Mouse (Mus musculus) embryonic facial prominence, embryonic 13.5 days (tissue): ENCODE results near the gene Vmn2r83. TPM values are rescaled to one million over a fixed set of nuclear protein-coding genes. Genes with fewer than 3 reads are reported as not detected.

Experiments
- ATAC-seq: fragments of 200-750 bp; cut with Nextera tagmentation; 2 replicates; pipeline ENCODE4 v1.8.0; 2017; ENCODE audit warnings: low read depth; ENCODE audit not compliant: insufficient number of reproducible peaks, insufficient read depth, low FRiP score, low TSS enrichment
- H3K27ac ChIP-seq: fragments of 300-500 bp; sonication (generic); 2 replicates; pipeline ENCODE4 v1.5.1; 2015; ENCODE audit warnings: moderate library complexity, mild to moderate bottlenecking, inconsistent platforms
- H3K27me3 ChIP-seq: fragments of 300-500 bp; sonication (generic); 2 replicates; pipeline ENCODE4 v1.6.1; 2015; ENCODE audit warnings: mild to moderate bottlenecking, inconsistent platforms
- H3K36me3 ChIP-seq: fragments of 300-500 bp; sonication (generic); 2 replicates; pipeline ENCODE4 v1.6.1; 2015; ENCODE audit warnings: mild to moderate bottlenecking, inconsistent platforms
- H3K4me1 ChIP-seq: fragments of 300-500 bp; sonication (generic); 2 replicates; pipeline ENCODE4 v1.6.1; 2015; ENCODE audit warnings: inconsistent platforms
- H3K4me2 ChIP-seq: fragments of 300-500 bp; sonication (generic); 2 replicates; pipeline ENCODE4 v1.6.1; 2015; ENCODE audit warnings: moderate library complexity, mild to moderate bottlenecking, inconsistent platforms
- H3K4me3 ChIP-seq: fragments of 300-500 bp; sonication (generic); 2 replicates; pipeline ENCODE4 v1.5.1; 2015; ENCODE audit warnings: mild to moderate bottlenecking, inconsistent platforms
- H3K9ac ChIP-seq: fragments of 300-500 bp; sonication (generic); 2 replicates; pipeline ENCODE4 v1.6.1; 2015; ENCODE audit warnings: mild to moderate bottlenecking, inconsistent platforms
- H3K9me3 ChIP-seq: fragments of 300-500 bp; sonication (generic); 2 replicates; pipeline ENCODE4 v1.6.1; 2016; ENCODE audit warnings: inconsistent platforms
- WGBS: fragments of 180-500 bp; shearing (Covaris S2); methylation state at CpG from one replicate; pipeline ENCODE4 v1.1.7; 2015; ENCODE audit warnings: mixed read lengths; 5-methylcytosine and 5-hydroxymethylcytosine counted together
- polyA plus RNA-seq: library from polyadenylated mRNA; unstranded; fragments of >200 nt; fragmentation: Nextera tagmentation; extraction: Ambion mirVana; gene quantifications from 2 replicates; pipeline ENCODE4 v1.2.1, GENCODE M21; 2015

The Vmn2r83 gene
- polyA plus RNA-seq, 1 experiment from 2014 or later: not detected

DNA sequence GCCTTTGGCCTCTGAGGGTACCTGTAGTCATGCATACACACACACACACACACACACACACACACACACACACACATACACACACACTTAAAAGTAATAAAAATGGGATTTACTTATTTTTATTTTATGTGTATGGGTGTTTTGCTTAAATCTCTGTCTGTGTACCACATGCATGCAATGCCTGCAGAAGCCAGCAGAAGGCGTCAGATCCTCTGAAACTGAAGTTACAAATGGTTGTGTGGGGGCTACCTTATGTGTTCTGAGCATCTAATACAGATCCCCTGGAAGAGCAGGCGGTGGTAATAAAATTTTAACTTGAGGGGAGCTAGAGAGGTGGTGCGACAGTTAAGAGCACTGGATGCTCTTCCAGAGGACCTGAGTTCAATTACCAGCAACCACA is 59.5 kb downstream of the Vmn2r83 start:
- no peak overlapping the region for H3K4me3 ChIP-seq
- H3K9ac ChIP-seq: no peak overlapping the region
- H3K27me3 ChIP-seq: no peaks in the 10 kb centered on the region
- 72% methylated on average over 3 of the region's 3 CpGs for WGBS
- H3K4me2 ChIP-seq: no peak overlapping the region
- ATAC-seq: no peak
- peaks cover 7% of the 10 kb centered on the region for H3K4me1 ChIP-seq
- no peaks in the 10 kb centered on the region for H3K9me3 ChIP-seq
- no peak overlapping the region for H3K27ac ChIP-seq
- peaks cover 26% of the 10 kb centered on the region; the same call in 1 of the 2 replicates for H3K36me3 ChIP-seq

DNA sequence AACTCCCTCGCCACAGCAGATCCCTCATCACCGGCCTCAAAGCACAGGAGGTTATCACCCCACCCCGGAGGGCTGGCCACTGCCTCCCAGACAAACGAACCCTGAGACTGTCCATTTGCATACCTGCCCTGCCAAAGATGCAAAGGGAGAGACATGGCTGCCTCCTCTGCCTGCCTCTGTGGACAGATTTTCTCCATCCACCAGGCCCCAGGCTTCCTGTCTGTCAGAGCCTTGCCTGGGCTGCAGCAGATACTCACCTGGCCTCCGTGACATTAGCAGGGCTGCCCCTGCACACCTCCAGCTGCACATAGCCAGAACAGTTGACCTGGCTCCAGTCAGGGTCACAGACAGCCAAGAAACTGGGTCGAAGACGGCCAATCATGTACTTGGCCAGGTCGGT is 61.7 kb downstream of the Vmn2r83 start:
- H3K27me3 ChIP-seq: 0 out of 2 replicates have a peak, but pooled peaks cover 7% of the 10 kb centered on the region
- no peak overlapping the region for H3K4me2 ChIP-seq
- no peak overlapping the region for H3K4me3 ChIP-seq
- no peaks in the 10 kb centered on the region for H3K9me3 ChIP-seq
- H3K4me1 ChIP-seq: peaks cover 15% of the 10 kb centered on the region
- WGBS: 82% methylated on average over 8 of the region's 8 CpGs
- no peak for ATAC-seq
- no peak overlapping the region for H3K27ac ChIP-seq
- no peak overlapping the region for H3K9ac ChIP-seq
- peaks cover 26% of the 10 kb centered on the region; the same call in 1 of the 2 replicates for H3K36me3 ChIP-seq

DNA sequence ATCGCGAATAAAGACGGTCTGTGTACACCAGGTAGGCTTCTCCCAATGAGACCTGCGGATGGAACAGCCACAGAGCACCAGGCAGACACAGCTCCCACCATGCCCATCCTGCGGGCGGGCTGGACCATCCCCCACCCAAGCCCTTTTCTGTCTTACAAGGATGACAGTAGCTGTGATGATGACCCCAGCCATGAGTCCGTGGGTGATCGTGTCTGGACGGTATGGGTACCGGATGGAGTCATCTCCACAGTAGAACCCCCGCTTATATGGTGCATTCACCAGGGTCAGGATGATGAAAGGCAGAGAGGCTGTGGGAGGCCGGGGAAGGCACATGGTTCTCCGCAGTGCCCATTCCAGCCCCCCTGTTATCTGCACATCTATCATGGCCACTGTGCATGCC is 62.2 kb downstream of the Vmn2r83 start:
- Histone ChIP-seq H3K4me3 (no peak overlapping the region), H3K4me2 (no peak overlapping the region), H3K27ac (no peak overlapping the region), H3K4me1 (peaks cover 15% of the 10 kb centered on the region), H3K9ac (no peak overlapping the region), H3K9me3 (no peaks in the 10 kb centered on the region), H3K27me3 (0 out of 2 replicates have a peak, but pooled peaks cover 7% of the 10 kb centered on the region), H3K36me3 (peaks cover 22% of the 10 kb centered on the region; the same call in 1 of the 2 replicates)
- 93% methylated on average over 13 of the region's 13 CpGs for WGBS
- ATAC-seq: no peak

DNA sequence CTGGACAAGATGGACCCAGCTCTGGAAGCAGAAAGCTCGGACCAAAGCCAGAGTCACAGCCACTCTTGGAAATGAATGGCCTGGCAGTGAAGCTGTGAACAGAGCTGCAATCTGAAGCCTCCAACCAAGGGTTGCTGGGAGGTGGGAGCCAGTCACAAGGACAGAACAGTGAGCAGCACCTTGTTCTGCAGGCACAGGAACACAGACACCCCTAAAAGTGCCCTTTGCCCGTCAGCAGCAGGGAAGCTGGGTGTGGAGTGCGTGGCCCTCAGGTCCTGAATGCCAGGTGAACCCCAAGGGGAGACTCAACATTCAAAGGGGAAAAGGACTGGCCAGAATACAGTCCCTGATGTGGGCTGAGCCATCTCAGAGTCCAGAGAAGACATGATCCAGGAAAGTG is 63.1 kb downstream of the Vmn2r83 start:
- H3K4me3 ChIP-seq: no peak overlapping the region
- H3K27ac ChIP-seq: no peak overlapping the region
- H3K4me2 ChIP-seq: no peak overlapping the region
- WGBS: 80% methylated on average over 3 of the region's 3 CpGs
- 0 out of 2 replicates have a peak, but pooled peaks cover 7% of the 10 kb centered on the region for H3K27me3 ChIP-seq
- H3K4me1 ChIP-seq: peaks cover 15% of the 10 kb centered on the region
- no peaks in the 10 kb centered on the region for H3K9me3 ChIP-seq
- ATAC-seq: no peak
- H3K9ac ChIP-seq: no peak overlapping the region
- H3K36me3 ChIP-seq: peaks cover 21% of the 10 kb centered on the region; the same call in 1 of the 2 replicates

DNA sequence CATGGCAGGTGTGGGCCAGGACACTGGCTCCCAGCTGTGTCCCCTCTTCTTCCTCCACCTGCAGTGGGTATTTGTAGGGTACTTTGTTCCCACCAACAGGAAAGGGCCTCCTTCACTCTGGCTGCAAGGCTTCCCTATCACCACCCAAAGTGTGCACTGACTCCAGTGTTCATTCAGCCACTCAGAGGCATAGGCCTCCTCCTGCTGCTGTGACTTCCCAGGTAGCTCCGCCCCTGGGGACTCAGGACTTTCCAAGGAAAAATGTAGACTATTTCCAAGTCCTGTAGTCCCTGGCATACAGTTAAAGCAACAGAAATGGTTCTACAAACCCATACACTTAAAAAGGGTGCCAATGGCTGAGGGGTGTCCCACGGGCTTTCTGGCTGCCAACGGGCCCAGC is 64.1 kb downstream of the Vmn2r83 start:
- H3K4me2 ChIP-seq: peak overlapping the region; percentile 95
- WGBS: 24% methylated on average over 3 of the region's 3 CpGs
- peaks cover 15% of the 10 kb centered on the region for H3K4me1 ChIP-seq
- H3K27me3 ChIP-seq: 0 out of 2 replicates have a peak, but pooled peaks cover 7% of the 10 kb centered on the region
- peaks cover 13% of the 10 kb centered on the region; the same call in 1 of the 2 replicates for H3K36me3 ChIP-seq
- peak overlapping the region; percentile 68 for H3K4me3 ChIP-seq
- no peak overlapping the region for H3K27ac ChIP-seq
- no peaks in the 10 kb centered on the region for H3K9me3 ChIP-seq
- peak overlapping the region; percentile 79 for H3K9ac ChIP-seq
- no peak for ATAC-seq

DNA sequence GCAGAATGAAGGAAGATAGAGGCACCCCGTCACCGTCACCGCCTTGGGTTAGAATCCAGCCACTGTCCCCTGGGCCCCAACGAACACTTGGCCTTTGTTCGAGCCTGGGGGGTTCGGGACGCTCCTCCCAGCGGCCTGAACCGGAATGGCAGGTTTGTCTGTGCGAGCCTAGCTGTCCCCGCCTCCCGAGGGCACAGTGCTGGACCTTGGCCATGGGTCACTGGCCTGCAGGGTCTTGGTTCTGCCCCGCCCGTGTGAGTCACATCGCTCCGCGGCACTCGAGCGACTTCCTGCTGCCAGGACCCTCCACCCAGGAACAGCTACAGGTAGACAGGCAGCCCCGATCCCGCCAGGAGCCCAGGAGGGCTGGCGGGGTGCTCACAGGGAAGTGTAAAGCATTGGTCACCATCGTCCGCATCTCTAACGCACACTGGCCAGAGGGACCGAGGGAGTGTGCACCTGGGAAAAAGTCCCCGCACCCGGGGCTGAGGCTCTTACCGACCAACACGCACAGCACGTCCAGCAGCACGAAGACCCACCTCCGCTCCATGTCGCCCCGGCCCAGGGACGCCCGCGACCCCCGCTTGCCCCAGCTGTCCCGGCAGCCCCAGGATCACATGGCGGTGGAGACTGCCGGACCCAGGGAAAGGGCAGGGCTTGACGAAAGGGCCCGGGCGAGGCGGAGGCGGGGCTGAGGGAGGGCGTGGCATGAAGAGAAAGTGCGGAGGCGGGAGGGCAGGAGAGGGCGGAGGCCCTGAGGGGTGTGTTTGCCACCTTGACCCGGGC is 64.8 kb downstream of the Vmn2r83 start, which contains the start of gene Plpp2:
Gene Plpp2 (minus strand): TSS at position 671 of the 786 bp plus-strand sequence.
- H3K36me3 ChIP-seq: peaks cover 19% of the 10 kb centered on the region
- H3K27me3 ChIP-seq: 0 out of 2 replicates have a peak, but pooled peaks cover 7% of the 10 kb centered on the region
- peak within 1 kb of the TSS; percentile 68 for H3K4me3 ChIP-seq
- peak within 1 kb of the TSS; percentile 79 for H3K9ac ChIP-seq
- H3K9me3 ChIP-seq: no peaks in the 10 kb centered on the region
- no peak within 1 kb of the TSS for H3K27ac ChIP-seq
- WGBS: under 1% methylated on average over 52 of the region's 52 CpGs
- ATAC-seq: peak; percentile 53; the same call in 1 of the 2 replicates
- H3K4me2 ChIP-seq: peak within 1 kb of the TSS; percentile 95
- H3K4me1 ChIP-seq: peaks cover 15% of the 10 kb centered on the region

DNA sequence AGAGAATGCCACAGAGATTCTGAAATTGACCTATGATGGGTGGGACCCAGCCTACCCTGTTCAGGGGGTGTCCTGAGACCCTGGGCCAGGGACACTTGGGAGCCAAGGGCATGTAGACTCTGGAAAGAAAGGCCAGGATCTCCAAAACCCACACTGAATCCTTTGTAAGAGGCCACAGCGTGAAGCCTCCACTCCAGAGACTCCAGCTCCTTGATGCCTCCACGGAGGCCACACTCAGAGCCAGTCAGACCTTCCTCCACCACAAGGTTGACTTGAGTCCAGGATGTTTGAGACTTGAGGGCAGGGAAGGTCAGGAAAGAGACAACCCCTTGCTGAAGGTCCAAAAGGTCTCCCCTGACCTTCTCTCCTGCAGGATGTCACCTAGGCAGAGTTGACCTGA is 65.9 kb downstream of the Vmn2r83 start:
- 0 out of 2 replicates have a peak, but pooled peaks cover 7% of the 10 kb centered on the region for H3K27me3 ChIP-seq
- H3K4me3 ChIP-seq: no peak overlapping the region
- WGBS: 89% methylated on average over 2 of the region's 2 CpGs
- 0 out of 2 replicates have a peak overlapping the region, but pooled peaks have one; percentile 95 for H3K4me2 ChIP-seq
- peaks cover 15% of the 10 kb centered on the region for H3K4me1 ChIP-seq
- H3K9me3 ChIP-seq: no peaks in the 10 kb centered on the region
- no peak for ATAC-seq
- H3K9ac ChIP-seq: no peak overlapping the region
- H3K27ac ChIP-seq: no peak overlapping the region
- peaks cover 28% of the 10 kb centered on the region for H3K36me3 ChIP-seq

DNA sequence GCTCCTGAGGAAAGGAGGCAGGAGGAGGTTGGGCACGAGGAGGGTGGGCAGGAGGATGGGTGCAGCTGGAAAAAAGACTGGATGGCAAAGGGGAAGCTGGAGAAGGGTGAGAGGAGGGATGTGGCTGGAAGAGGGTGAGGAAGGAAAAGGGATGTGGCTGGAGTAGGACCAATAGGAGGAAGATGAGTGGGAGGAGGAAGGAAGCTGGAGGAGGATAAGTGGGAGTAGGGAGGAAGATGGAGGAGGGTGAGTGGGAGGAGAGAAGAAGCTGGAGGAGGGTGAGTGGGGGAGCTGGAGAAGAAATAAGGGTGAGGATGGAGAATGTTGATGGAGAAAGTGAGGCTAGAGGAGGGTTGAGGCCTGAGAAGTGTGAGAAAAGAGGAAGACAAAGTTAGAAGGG is 66.9 kb downstream of the Vmn2r83 start:
- Histone ChIP-seq H3K4me3 (no peak overlapping the region), H3K27me3 (0 out of 2 replicates have a peak, but pooled peaks cover 7% of the 10 kb centered on the region), H3K36me3 (peaks cover 29% of the 10 kb centered on the region), H3K9me3 (no peaks in the 10 kb centered on the region), H3K4me2 (no peak overlapping the region), H3K4me1 (peaks cover 15% of the 10 kb centered on the region), H3K9ac (no peak overlapping the region), H3K27ac (no peak overlapping the region)
- no peak for ATAC-seq
- WGBS: 60% methylated on average over 1 of the region's 1 CpGs

DNA sequence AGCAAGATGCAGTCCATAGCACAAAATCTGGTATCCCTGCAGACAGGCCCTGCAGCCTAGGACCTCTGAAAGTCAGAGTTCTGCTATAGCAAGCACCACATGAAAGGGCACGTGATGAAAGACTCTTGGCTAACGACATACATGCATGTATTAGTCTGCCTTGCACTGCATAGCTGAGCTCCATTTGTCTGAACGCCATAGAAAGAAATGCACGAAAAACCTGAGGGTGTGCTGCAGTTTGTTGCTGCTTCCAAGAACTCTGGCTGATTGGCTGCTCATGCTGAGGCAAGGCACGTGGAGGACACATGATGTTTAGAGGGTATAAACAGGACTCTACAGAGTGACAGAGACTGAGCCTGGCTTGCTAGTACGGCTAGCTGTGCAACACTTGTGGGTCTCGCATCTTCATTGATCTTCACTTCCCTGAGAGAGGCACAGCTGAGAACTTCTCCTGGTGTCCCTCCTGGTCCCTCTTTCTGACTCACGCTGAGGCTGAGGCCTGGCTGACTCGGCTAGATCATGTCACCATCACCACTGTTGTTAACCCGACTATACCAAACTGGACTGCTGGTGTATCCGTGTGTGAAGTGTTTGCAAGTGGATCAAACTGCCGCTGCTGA is 68.0 kb downstream of the Vmn2r83 start:
- Histone ChIP-seq H3K36me3 (peaks cover 38% of the 10 kb centered on the region), H3K4me1 (peaks cover 15% of the 10 kb centered on the region), H3K4me2 (no peak overlapping the region), H3K27me3 (0 out of 2 replicates have a peak, but pooled peaks cover 7% of the 10 kb centered on the region), H3K4me3 (no peak overlapping the region), H3K27ac (no peak overlapping the region), H3K9me3 (no peaks in the 10 kb centered on the region), H3K9ac (no peak overlapping the region)
- 73% methylated on average over 12 of the region's 12 CpGs for WGBS
- ATAC-seq: no peak

DNA sequence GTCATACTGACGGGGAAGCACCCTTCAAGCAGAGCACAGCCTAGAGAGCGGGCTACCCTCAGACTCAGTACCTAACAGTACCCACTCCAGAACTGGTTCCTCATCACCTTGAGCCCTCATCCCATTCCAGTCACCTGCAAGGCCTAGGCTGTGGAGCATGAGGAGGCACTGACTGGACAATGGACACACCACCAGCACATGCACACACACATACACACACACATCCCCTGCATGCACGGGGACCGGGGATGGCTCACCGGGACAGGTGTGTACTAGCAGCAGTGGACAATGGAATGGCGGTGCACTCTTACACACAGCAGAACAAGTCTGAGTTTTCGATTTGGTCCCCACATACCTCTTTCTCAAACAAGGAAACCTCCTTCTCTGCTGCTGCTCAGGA is 68.7 kb downstream of the Vmn2r83 start:
- WGBS: 95% methylated on average over 7 of the region's 7 CpGs
- 0 out of 2 replicates have a peak, but pooled peaks cover 7% of the 10 kb centered on the region for H3K27me3 ChIP-seq
- H3K9me3 ChIP-seq: no peaks in the 10 kb centered on the region
- no peak overlapping the region for H3K27ac ChIP-seq
- peaks cover 45% of the 10 kb centered on the region for H3K36me3 ChIP-seq
- peaks cover 15% of the 10 kb centered on the region for H3K4me1 ChIP-seq
- H3K4me2 ChIP-seq: no peak overlapping the region
- no peak for ATAC-seq
- no peak overlapping the region for H3K4me3 ChIP-seq
- H3K9ac ChIP-seq: no peak overlapping the region

DNA sequence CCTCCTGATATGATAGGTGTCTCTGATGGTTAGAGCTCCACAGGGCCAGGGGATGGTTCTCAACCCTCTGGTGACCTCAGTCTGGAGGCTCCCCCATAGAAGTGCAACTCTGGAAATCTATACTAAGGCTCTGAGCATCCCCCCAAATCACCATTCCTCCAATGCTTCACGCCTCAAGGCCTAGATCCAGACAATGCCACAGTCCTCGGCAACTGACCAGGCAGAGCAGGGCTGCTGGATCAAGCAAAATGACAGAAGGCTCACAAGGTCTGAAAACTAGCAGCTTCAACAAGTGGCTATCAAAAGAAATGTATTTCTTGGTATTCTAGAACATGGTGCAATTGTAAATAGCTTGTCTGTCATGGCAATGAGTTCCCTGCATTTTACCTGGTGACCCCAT is 69.2 kb downstream of the Vmn2r83 start:
- H3K9me3 ChIP-seq: no peaks in the 10 kb centered on the region
- H3K9ac ChIP-seq: no peak overlapping the region
- peaks cover 50% of the 10 kb centered on the region for H3K36me3 ChIP-seq
- 0 out of 2 replicates have a peak, but pooled peaks cover 7% of the 10 kb centered on the region for H3K27me3 ChIP-seq
- H3K4me2 ChIP-seq: no peak overlapping the region
- ATAC-seq: no peak
- H3K4me1 ChIP-seq: peaks cover 11% of the 10 kb centered on the region
- no peak overlapping the region for H3K27ac ChIP-seq
- WGBS: 86% methylated on average over 2 of the region's 2 CpGs
- no peak overlapping the region for H3K4me3 ChIP-seq
